Mouse (Mus musculus) gastrocnemius, adult 2 months (tissue): Measurements from ENCODE around the gene March1. TPM values are rescaled to one million over a fixed set of nuclear protein-coding genes. Genes with fewer than 3 reads are reported as not detected.
A peak's percentile ranks its signal among the peaks of the same experiment; 100 is the strongest.

Source experiments
- DNase-seq: peaks from one replicate; pipeline ENCODE4 v3.0.0; 2022
- H3K27ac ChIP-seq: fragments of 200-600 bp; 2 replicates; pipeline ENCODE4 v1.8.1; 2022; ENCODE audit warnings: mild to moderate bottlenecking
- H3K4me3 ChIP-seq: fragments of 200-600 bp; 2 replicates; pipeline ENCODE4 v1.8.1; 2022; ENCODE audit warnings: mild to moderate bottlenecking, moderate library complexity
- CTCF ChIP-seq: fragments of 200-600 bp; IDR thresholded peaks from 2 replicates; pipeline ENCODE4 v1.8.1; 2022; ENCODE audit warnings: antibody characterized with exemption, mild to moderate bottlenecking, moderate library complexity
- intact Hi-C: fragments of 180-260 bp; cut with DNase I; formaldehyde crosslinking; loops from one replicate; pipeline ENCODE4 v1.15.1; 2025
- total RNA-seq, 2 experiments: library from RNA; stranded (reverse); gene quantifications; 2 replicates each; pipeline ENCODE4 v1.2.3; 2021

March1 gene
- total RNA-seq, 2 experiments from 2014 or later = 0.20 to 0.42 TPM

GRCm38 (mm10) chr8:66486084-66486763, 868.5 kb downstream of the March1 start, which contains the start of gene Tma16:
Tma16 (minus strand) TSS chr8:66486530.
- no peak for TF ChIP-seq CTCF
- Histone ChIP-seq H3K27ac (peak within 1 kb of the TSS; percentile 82), H3K4me3 (peak within 1 kb of the TSS; percentile 98)
- intact Hi-C loops = no loop called here
- DNase-seq = peak; percentile 81

GRCm38 (mm10) chr8:66488556-66488955, 870.9 kb downstream of the March1 start:
- no peak for DNase-seq
- intact Hi-C loops = no loop called here
- Histone ChIP-seq H3K27ac (no peak overlapping the region), H3K4me3 (no peak overlapping the region)
- TF ChIP-seq CTCF = no peak

- Histone ChIP-seq H3K27ac (no peak overlapping the region), H3K4me3 (no peak overlapping the region)
- no peak for DNase-seq
- TF ChIP-seq CTCF = no peak
- intact Hi-C loops = no loop called here
Observed at GRCm38 (mm10) chr8:66490624-66491023, 872.9 kb downstream of the March1 start.

- no peak for DNase-seq
- H3K4me3 ChIP-seq = no peak overlapping the region
- intact Hi-C loops = no loop called here
- TF ChIP-seq CTCF = no peak
- H3K27ac ChIP-seq = no peak overlapping the region
Observed at GRCm38 (mm10) chr8:66494496-66494895, 876.8 kb downstream of the March1 start.

- intact Hi-C loops = loop anchor here (2.0 kb wide), 1 partner anchor 45 kb away; no protein-coding TSS in a partner anchor
- H3K4me3 ChIP-seq = no peak overlapping the region
- peak; percentile 74 for DNase-seq
- peak; percentile 81 for TF ChIP-seq CTCF
- H3K27ac ChIP-seq = no peak overlapping the region
Observed at GRCm38 (mm10) chr8:66495726-66496125, 878.0 kb downstream of the March1 start.

GRCm38 (mm10) chr8:66496998-66497577, 879.4 kb downstream of the March1 start:
- no peak for DNase-seq
- peak; percentile 72 for TF ChIP-seq CTCF
- no peak overlapping the region for H3K4me3 ChIP-seq
- H3K27ac ChIP-seq = no peak overlapping the region
- intact Hi-C loops = loop anchor here (2.0 kb wide), 1 partner anchor 46 kb away; no protein-coding TSS in a partner anchor

- no peak overlapping the region for H3K4me3 ChIP-seq
- TF ChIP-seq CTCF = no peak
Observed at GRCm38 (mm10) chr8:66503381-66503780, 885.7 kb downstream of the March1 start.

GRCm38 (mm10) chr8:66511537-66511936, 893.8 kb downstream of the March1 start, which contains the start of gene Tktl2:
Tktl2 (plus strand) TSS chr8:66511756.
- no peak for TF ChIP-seq CTCF
- Histone ChIP-seq H3K27ac (no peak within 1 kb of the TSS), H3K4me3 (no peak within 1 kb of the TSS)
- intact Hi-C loops = no loop called here
- DNase-seq = no peak

More at GRCm38 (mm10) chr8:66503381-66503780, 885.7 kb downstream of the March1 start:
- H3K27ac ChIP-seq = no peak overlapping the region
- intact Hi-C loops = no loop called here
- no peak for DNase-seq

- no peak overlapping the region for H3K4me3 ChIP-seq
- no peak for TF ChIP-seq CTCF
Observed at GRCm38 (mm10) chr8:66519149-66519548, 901.4 kb downstream of the March1 start.

GRCm38 (mm10) chr8:66520576-66520975, 902.9 kb downstream of the March1 start:
- no peak for TF ChIP-seq CTCF
- Histone ChIP-seq H3K4me3 (no peak overlapping the region), H3K27ac (no peak overlapping the region)
- intact Hi-C loops = no loop called here
- no peak for DNase-seq

More at GRCm38 (mm10) chr8:66519149-66519548, 901.4 kb downstream of the March1 start:
- H3K27ac ChIP-seq = no peak overlapping the region
- intact Hi-C loops = no loop called here
- DNase-seq = no peak
